Mouse (Mus musculus) G1E-ER4 (cell line): ENCODE data around the gene Rbpj. TPM values are rescaled to one million over a fixed set of nuclear protein-coding genes. Genes with fewer than 3 reads are reported as not detected.

Experiments
- GATA1 ChIP-seq: IDR thresholded peaks from one replicate; pipeline ENCODE4 v1.8.0; 2012; ENCODE audit warnings: low read length, inconsistent platforms
- polyA plus RNA-seq: library from polyadenylated mRNA; stranded (reverse); fragments of >175 nt; gene quantifications from 2 replicates; pipeline ENCODE4 v1.2.3, GENCODE M21; 2012

Gene Rbpj
- polyA plus RNA-seq, 1 experiment, result 3.5 TPM

- no peak for TF ChIP-seq GATA1
Measured at GRCm38 (mm10) chr5:53463098-53464018, 2.6 kb upstream of the Rbpj start.

- TF ChIP-seq GATA1, result no peak
Measured at GRCm38 (mm10) chr5:53466422-53467333, 726 bp downstream of the Rbpj start.

GRCm38 (mm10) chr5:53467602-53468001 is 1.6 kb downstream of the Rbpj start:
- no peak for TF ChIP-seq GATA1

GRCm38 (mm10) chr5:53468366-53468765 is 2.4 kb downstream of the Rbpj start:
- no peak for TF ChIP-seq GATA1

GRCm38 (mm10) chr5:53469098-53469776 is 3.3 kb downstream of the Rbpj start:
- TF ChIP-seq GATA1, result no peak

- no peak for TF ChIP-seq GATA1
Measured at GRCm38 (mm10) chr5:53469777-53470131, 3.8 kb downstream of the Rbpj start.

GRCm38 (mm10) chr5:53470141-53471079 is 4.5 kb downstream of the Rbpj start:
- TF ChIP-seq GATA1, result no peak

GRCm38 (mm10) chr5:53472485-53472884 is 6.5 kb downstream of the Rbpj start:
- TF ChIP-seq GATA1, result no peak

GRCm38 (mm10) chr5:53479161-53479560 is 13.2 kb downstream of the Rbpj start:
- no peak for TF ChIP-seq GATA1

- no peak for TF ChIP-seq GATA1
Measured at GRCm38 (mm10) chr5:53479891-53480290, 13.9 kb downstream of the Rbpj start.

GRCm38 (mm10) chr5:53481021-53481420 is 15.1 kb downstream of the Rbpj start:
- no peak for TF ChIP-seq GATA1

- no peak for TF ChIP-seq GATA1
Measured at GRCm38 (mm10) chr5:53485069-53485628, 19.2 kb downstream of the Rbpj start.

- no peak for TF ChIP-seq GATA1
Measured at GRCm38 (mm10) chr5:53485934-53486475, 20.1 kb downstream of the Rbpj start.
